Mouse (Mus musculus) hindbrain, embryonic 12.5 days (tissue): ENCODE results near the gene Ttll3. TPM values are rescaled to one million over a fixed set of nuclear protein-coding genes. Genes with fewer than 3 reads are reported as not detected.

Experiments used
- ATAC-seq: fragments of 200-750 bp; cut with Nextera tagmentation; 2 replicates; pipeline ENCODE4 v1.8.0; 2017; ENCODE audit warnings: moderate TSS enrichment; ENCODE audit not compliant: low FRiP score
- H3K27ac ChIP-seq: fragments of 300-500 bp; sonication (generic); 2 replicates; pipeline ENCODE4 v1.5.1; 2016; ENCODE audit warnings: mild to moderate bottlenecking
- H3K27me3 ChIP-seq: fragments of 300-500 bp; sonication (generic); 2 replicates; pipeline ENCODE4 v1.6.1; 2016; ENCODE audit warnings: mild to moderate bottlenecking
- H3K36me3 ChIP-seq: fragments of 300-500 bp; sonication (generic); 2 replicates; pipeline ENCODE4 v1.6.1; 2016; ENCODE audit warnings: mild to moderate bottlenecking
- H3K4me1 ChIP-seq: fragments of 300-500 bp; sonication (generic); 2 replicates; pipeline ENCODE4 v1.6.1; 2016
- H3K4me2 ChIP-seq: fragments of 300-500 bp; sonication (generic); replicated peaks from 2 replicates; pipeline ENCODE4 v1.6.1; 2016; ENCODE audit warnings: mild to moderate bottlenecking
- H3K4me3 ChIP-seq: fragments of 300-500 bp; sonication (generic); 2 replicates; pipeline ENCODE4 v1.5.1; 2016; ENCODE audit warnings: mild to moderate bottlenecking
- H3K9ac ChIP-seq: fragments of 300-500 bp; sonication (generic); 2 replicates; pipeline ENCODE4 v1.6.1; 2016; ENCODE audit warnings: mild to moderate bottlenecking, moderate library complexity
- H3K9me3 ChIP-seq: fragments of 300-500 bp; sonication (generic); replicated peaks from 2 replicates; pipeline ENCODE4 v1.6.1; 2016; ENCODE audit warnings: mild to moderate bottlenecking
- WGBS: fragments of 180-500 bp; shearing (Covaris S2); methylation state at CpG from one replicate; pipeline ENCODE4 v1.1.7; 2016; 5-methylcytosine and 5-hydroxymethylcytosine counted together
- polyA plus RNA-seq: library from polyadenylated mRNA; unstranded; fragments of >200 nt; fragmentation: Nextera tagmentation; extraction: Ambion mirVana; gene quantifications from 2 replicates; pipeline ENCODE4 v1.2.1, GENCODE M21; 2016

Gene Ttll3
- polyA plus RNA-seq, 1 experiment from 2014 or later, result 8.0 TPM

GRCm38 (mm10) chr6:113431801-113432200 is 42.7 kb downstream of the Ttll3 start:
- Histone ChIP-seq H3K9ac (no peak overlapping the region), H3K27me3 (peaks cover 2% of the 10 kb centered on the region; the same call in 1 of the 2 replicates), H3K4me2 (no peak overlapping the region), H3K27ac (no peak overlapping the region), H3K4me3 (no peak overlapping the region), H3K36me3 (no peaks in the 10 kb centered on the region), H3K4me1 (no peaks in the 10 kb centered on the region), H3K9me3 (no peaks in the 10 kb centered on the region; the same call in 1 of the 2 replicates)
- WGBS, result 57% methylated on average over 3 of the region's 3 CpGs
- no peak for ATAC-seq

GRCm38 (mm10) chr6:113433661-113434060 is 44.6 kb downstream of the Ttll3 start:
- Histone ChIP-seq H3K27me3 (peaks cover 2% of the 10 kb centered on the region; the same call in 1 of the 2 replicates), H3K9ac (no peak overlapping the region), H3K4me1 (no peaks in the 10 kb centered on the region), H3K4me2 (no peak overlapping the region), H3K27ac (no peak overlapping the region), H3K4me3 (no peak overlapping the region), H3K36me3 (no peaks in the 10 kb centered on the region), H3K9me3 (no peaks in the 10 kb centered on the region)
- WGBS, result 73% methylated on average over 3 of the region's 3 CpGs
- ATAC-seq, result no peak

- Histone ChIP-seq H3K27ac (no peak overlapping the region), H3K9ac (no peak overlapping the region), H3K4me1 (no peaks in the 10 kb centered on the region), H3K36me3 (no peaks in the 10 kb centered on the region), H3K9me3 (no peaks in the 10 kb centered on the region), H3K4me2 (no peak overlapping the region), H3K4me3 (no peak overlapping the region), H3K27me3 (peaks cover 2% of the 10 kb centered on the region; the same call in 1 of the 2 replicates)
- WGBS, result 67% methylated on average over 7 of the region's 7 CpGs
- no peak for ATAC-seq
Measured at GRCm38 (mm10) chr6:113434691-113435090, 45.6 kb downstream of the Ttll3 start.

- no peak for ATAC-seq
- H3K27ac ChIP-seq, result no peak within 1 kb of the TSS
- 74% methylated on average over 9 of the region's 9 CpGs for WGBS
- no peak within 1 kb of the TSS for H3K4me3 ChIP-seq
- H3K4me2 ChIP-seq, result no peak within 1 kb of the TSS
- H3K36me3 ChIP-seq, result no peaks in the 10 kb centered on the region
- H3K4me1 ChIP-seq, result no peaks in the 10 kb centered on the region
- no peaks in the 10 kb centered on the region for H3K9me3 ChIP-seq
- H3K9ac ChIP-seq, result no peak within 1 kb of the TSS
- peaks cover 2% of the 10 kb centered on the region; the same call in 1 of the 2 replicates for H3K27me3 ChIP-seq
Measured at GRCm38 (mm10) chr6:113435664-113436205, 46.7 kb downstream of the Ttll3 start, which contains the start of gene Cidec. Gene Cidec, minus strand, starts transcription at chr6:113435760.

- Histone ChIP-seq H3K27me3 (peaks cover 2% of the 10 kb centered on the region; the same call in 1 of the 2 replicates), H3K4me1 (no peaks in the 10 kb centered on the region), H3K4me3 (no peak overlapping the region), H3K4me2 (no peak overlapping the region), H3K27ac (no peak overlapping the region), H3K36me3 (no peaks in the 10 kb centered on the region), H3K9ac (no peak overlapping the region), H3K9me3 (no peaks in the 10 kb centered on the region)
- WGBS, result 82% methylated on average over 12 of the region's 12 CpGs
- ATAC-seq, result no peak
Measured at GRCm38 (mm10) chr6:113437135-113437534, 48.1 kb downstream of the Ttll3 start.

GRCm38 (mm10) chr6:113438721-113439430 is 49.8 kb downstream of the Ttll3 start:
- Histone ChIP-seq H3K27me3 (peaks cover 2% of the 10 kb centered on the region; the same call in 1 of the 2 replicates), H3K4me2 (no peak overlapping the region), H3K4me3 (no peak overlapping the region), H3K4me1 (peaks cover 8% of the 10 kb centered on the region), H3K27ac (no peak overlapping the region), H3K36me3 (no peaks in the 10 kb centered on the region), H3K9ac (no peak overlapping the region), H3K9me3 (no peaks in the 10 kb centered on the region)
- 61% methylated on average over 12 of the region's 12 CpGs for WGBS
- ATAC-seq, result no peak

GRCm38 (mm10) chr6:113440686-113441085 is 51.6 kb downstream of the Ttll3 start:
- H3K9ac ChIP-seq, result no peak overlapping the region
- H3K4me3 ChIP-seq, result no peak overlapping the region
- WGBS, result 82% methylated on average over 3 of the region's 3 CpGs
- no peak overlapping the region for H3K4me2 ChIP-seq
- H3K4me1 ChIP-seq, result peaks cover 8% of the 10 kb centered on the region
- no peak for ATAC-seq
- no peaks in the 10 kb centered on the region for H3K36me3 ChIP-seq
- H3K9me3 ChIP-seq, result no peaks in the 10 kb centered on the region
- no peaks in the 10 kb centered on the region for H3K27me3 ChIP-seq
- H3K27ac ChIP-seq, result no peak overlapping the region

GRCm38 (mm10) chr6:113441147-113441680 is 52.2 kb downstream of the Ttll3 start:
- H3K4me3 ChIP-seq, result no peak overlapping the region
- no peak for ATAC-seq
- WGBS, result 57% methylated on average over 7 of the region's 7 CpGs
- no peak overlapping the region for H3K4me2 ChIP-seq
- H3K9ac ChIP-seq, result no peak overlapping the region
- H3K36me3 ChIP-seq, result no peaks in the 10 kb centered on the region
- H3K27ac ChIP-seq, result no peak overlapping the region
- H3K9me3 ChIP-seq, result no peaks in the 10 kb centered on the region
- H3K4me1 ChIP-seq, result peaks cover 8% of the 10 kb centered on the region
- no peaks in the 10 kb centered on the region for H3K27me3 ChIP-seq

GRCm38 (mm10) chr6:113442087-113442441 is 53.0 kb downstream of the Ttll3 start:
- ATAC-seq, result peak; percentile 30; the same call in 1 of the 2 replicates
- peaks cover 8% of the 10 kb centered on the region for H3K36me3 ChIP-seq
- H3K27ac ChIP-seq, result peak overlapping the region; percentile 68
- peaks cover 8% of the 10 kb centered on the region for H3K4me1 ChIP-seq
- peak overlapping the region; percentile 82 for H3K4me3 ChIP-seq
- peak overlapping the region; percentile 92 for H3K9ac ChIP-seq
- H3K9me3 ChIP-seq, result no peaks in the 10 kb centered on the region
- peak overlapping the region; percentile 86 for H3K4me2 ChIP-seq
- 39% methylated on average over 9 of the region's 9 CpGs for WGBS
- no peaks in the 10 kb centered on the region for H3K27me3 ChIP-seq

- Histone ChIP-seq H3K4me3 (peak within 1 kb of the TSS; percentile 82), H3K4me1 (peaks cover 8% of the 10 kb centered on the region), H3K27me3 (no peaks in the 10 kb centered on the region), H3K9ac (peak within 1 kb of the TSS; percentile 92), H3K27ac (peak within 1 kb of the TSS; percentile 68), H3K4me2 (peak within 1 kb of the TSS; percentile 86), H3K9me3 (no peaks in the 10 kb centered on the region), H3K36me3 (peaks cover 13% of the 10 kb centered on the region)
- WGBS, result under 1% methylated on average over 40 of the region's 45 CpGs
- ATAC-seq, result peak; percentile 92
Measured at GRCm38 (mm10) chr6:113442442-113443090, 53.5 kb downstream of the Ttll3 start, which contains the start of gene Jagn1. Gene Jagn1, plus strand, starts transcription at chr6:113442569.

GRCm38 (mm10) chr6:113443091-113443490 is 54.0 kb downstream of the Ttll3 start:
- Histone ChIP-seq H3K4me1 (peaks cover 8% of the 10 kb centered on the region), H3K9ac (peak overlapping the region; percentile 92), H3K36me3 (peaks cover 18% of the 10 kb centered on the region), H3K27ac (no peak overlapping the region), H3K9me3 (no peaks in the 10 kb centered on the region), H3K4me3 (peak overlapping the region; percentile 82), H3K27me3 (no peaks in the 10 kb centered on the region), H3K4me2 (peak overlapping the region; percentile 86)
- ATAC-seq, result no peak
- 50% methylated on average over 12 of the region's 12 CpGs for WGBS
